19 mouse cellular contexts compared by ENCODE assay signal in genomic region chr11:110428999-110429398, GRCm38 (mm10).
"Had no signal": no experiment of that assay in that cellular context is flagged by ENCODE, and none has a peak within 500 bp of the region (broad histone marks: within the 10 kb centered on the region; RNA-seq: fewer than 3 reads in every experiment).

No protein-coding gene starts in this region.

- H3K27ac ChIP-seq: midbrain, embryonic 10.5 days; midbrain, embryonic 12.5 days; neural tube, embryonic 13.5 days; neural tube, embryonic 15.5 days had no signal

- H3K4me2 ChIP-seq: lung, embryonic 14.5 days; midbrain, embryonic 12.5 days; neural tube, embryonic 13.5 days; neural tube, embryonic 15.5 days had no signal

- H3K9me3 ChIP-seq: midbrain, embryonic 10.5 days; midbrain, embryonic 12.5 days; neural tube, embryonic 13.5 days; neural tube, embryonic 15.5 days had no signal

- H3K27me3 ChIP-seq: midbrain, embryonic 12.5 days; neural tube, embryonic 13.5 days; neural tube, embryonic 15.5 days had no signal

- DNase-seq: lung, adult 18-20 months; lung, embryonic 14.5 days; lung, postnatal 10 days; lung, postnatal 4 days; midbrain, embryonic 14.5 days; retina, postnatal 1 day; right cerebral cortex, adult 18-20 months; right cerebral cortex, postnatal 25 days; right cerebral cortex, postnatal 4 days; spleen, adult 18-20 months; thymus, adult 2 months; thymus, postnatal 25 days; thymus, postnatal 4 days had no signal

- ATAC-seq: midbrain, embryonic 16.5 days had no signal

- H3K9ac ChIP-seq: lung, embryonic 14.5 days; midbrain, embryonic 12.5 days; neural tube, embryonic 13.5 days; neural tube, embryonic 15.5 days had no signal

- H3K36me3 ChIP-seq: midbrain, embryonic 10.5 days; midbrain, embryonic 12.5 days; neural tube, embryonic 13.5 days; neural tube, embryonic 15.5 days had no signal

- H3K4me3 ChIP-seq: midbrain, embryonic 10.5 days; midbrain, embryonic 12.5 days; myocyte; neural tube, embryonic 13.5 days; neural tube, embryonic 15.5 days had no signal
